Mouse (Mus musculus): ENCODE measurements at regions not wholly inside any gene's neighbourhood (a gene's known extent, or its start where the extent isn't known, plus 50 kb on each side); places are given as distances from the start of the nearest gene placed in this dataset.

DNA sequence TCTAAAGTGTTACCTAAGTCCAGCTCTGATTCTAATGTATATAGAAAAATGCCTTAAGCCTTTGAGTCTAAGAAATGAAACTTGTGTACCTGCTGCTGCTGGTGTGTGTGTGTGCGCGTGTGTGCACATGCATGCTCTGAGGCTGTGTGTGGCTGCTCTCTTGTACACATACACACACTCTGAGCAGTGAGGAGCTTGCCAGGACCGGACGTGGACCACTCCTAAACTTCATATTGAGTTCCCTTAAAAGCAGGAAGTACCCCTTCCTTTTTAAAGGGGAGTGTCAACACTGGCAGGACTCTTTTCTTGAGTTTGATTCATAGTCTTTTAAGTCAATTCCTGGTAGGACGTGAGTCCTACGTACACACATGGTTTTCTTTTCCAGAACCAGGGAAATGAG is 251.4 kb upstream of the Adamts9 start:
- H3K27ac ChIP-seq (ENCODE audit: control insufficient read depth, insufficient read depth, low read depth, low read length) = no peak overlapping the region
- H3K4me1 ChIP-seq (ENCODE audit: control insufficient read depth, insufficient read depth, low read length) = no peaks in the 10 kb centered on the region
- H3K36me3 ChIP-seq (ENCODE audit: control insufficient read depth, insufficient read depth, low read length) = no peaks in the 10 kb centered on the region
- H3K4me3 ChIP-seq (ENCODE audit: control insufficient read depth, low read depth, low read length) = no peak overlapping the region
- TF ChIP-seq POLR2A (IDR thresholded peaks at IDR 0.05; ENCODE audit: control insufficient read depth, low read depth, low read length) = no peak
- no peaks in the 10 kb centered on the region for H3K27me3 ChIP-seq (ENCODE audit: control insufficient read depth, insufficient read depth, low read length)

DNA sequence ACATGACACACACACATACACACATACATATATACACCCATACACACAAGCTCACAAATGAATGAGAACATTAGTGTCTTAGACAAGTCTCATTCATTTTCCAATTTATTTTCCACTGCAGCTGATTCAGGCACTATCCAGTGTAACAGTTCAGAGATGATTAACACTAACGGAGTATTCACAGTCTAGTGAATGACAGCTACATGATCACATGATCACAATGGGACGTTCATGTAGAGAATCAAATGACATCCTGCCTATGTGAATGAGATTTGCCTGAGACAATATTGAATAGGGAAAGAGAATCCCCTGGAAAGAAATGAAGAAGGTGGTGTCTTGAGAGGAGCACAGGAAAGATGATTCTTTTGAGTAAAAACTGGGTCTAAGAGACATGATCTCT is 249.7 kb upstream of the Adamts9 start:
- H3K4me3 ChIP-seq (ENCODE audit: control insufficient read depth, low read depth, low read length) = no peak overlapping the region
- H3K27me3 ChIP-seq (ENCODE audit: control insufficient read depth, insufficient read depth, low read length) = no peaks in the 10 kb centered on the region
- H3K4me1 ChIP-seq (ENCODE audit: control insufficient read depth, insufficient read depth, low read length) = no peaks in the 10 kb centered on the region
- no peak overlapping the region for H3K27ac ChIP-seq (ENCODE audit: control insufficient read depth, insufficient read depth, low read depth, low read length)
- no peaks in the 10 kb centered on the region for H3K36me3 ChIP-seq (ENCODE audit: control insufficient read depth, insufficient read depth, low read length)
- TF ChIP-seq POLR2A (IDR thresholded peaks at IDR 0.05; ENCODE audit: control insufficient read depth, low read depth, low read length) (no peak), CTCF (IDR thresholded peaks at IDR 0.05; ENCODE audit: control insufficient read depth, insufficient read depth, insufficient replicate concordance, low read depth, low read length) (no peak)

DNA sequence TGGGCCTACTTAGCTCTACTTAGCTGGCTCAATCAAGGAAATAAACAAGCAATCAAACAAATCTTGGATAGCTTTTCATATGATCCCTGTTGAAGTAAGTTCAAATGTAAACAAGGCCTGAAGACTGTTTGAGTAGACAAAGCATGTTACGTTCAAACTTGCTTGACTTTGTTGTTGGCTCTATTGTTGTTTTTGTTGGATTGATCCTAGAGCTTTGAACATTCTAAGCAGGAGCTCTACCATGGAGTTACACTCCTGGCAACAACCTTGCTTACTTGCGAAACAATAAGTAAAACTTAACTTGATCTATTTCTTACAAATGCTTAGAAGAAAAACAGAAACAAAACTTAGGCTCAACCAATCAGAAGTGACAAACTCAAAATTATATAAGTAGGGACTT is 247.7 kb upstream of the Adamts9 start:
- Histone ChIP-seq H3K27ac (ENCODE audit: control insufficient read depth, insufficient read depth, low read depth, low read length) (no peak overlapping the region), H3K4me1 (ENCODE audit: control insufficient read depth, insufficient read depth, low read length) (no peaks in the 10 kb centered on the region), H3K27me3 (ENCODE audit: control insufficient read depth, insufficient read depth, low read length) (no peaks in the 10 kb centered on the region), H3K36me3 (ENCODE audit: control insufficient read depth, insufficient read depth, low read length) (no peaks in the 10 kb centered on the region), H3K4me3 (ENCODE audit: control insufficient read depth, low read depth, low read length) (no peak overlapping the region)
- TF ChIP-seq CTCF (IDR thresholded peaks at IDR 0.05; ENCODE audit: control insufficient read depth, insufficient read depth, insufficient replicate concordance, low read depth, low read length) = no peak
- TF ChIP-seq POLR2A (IDR thresholded peaks at IDR 0.05; ENCODE audit: control insufficient read depth, low read depth, low read length) = no peak

DNA sequence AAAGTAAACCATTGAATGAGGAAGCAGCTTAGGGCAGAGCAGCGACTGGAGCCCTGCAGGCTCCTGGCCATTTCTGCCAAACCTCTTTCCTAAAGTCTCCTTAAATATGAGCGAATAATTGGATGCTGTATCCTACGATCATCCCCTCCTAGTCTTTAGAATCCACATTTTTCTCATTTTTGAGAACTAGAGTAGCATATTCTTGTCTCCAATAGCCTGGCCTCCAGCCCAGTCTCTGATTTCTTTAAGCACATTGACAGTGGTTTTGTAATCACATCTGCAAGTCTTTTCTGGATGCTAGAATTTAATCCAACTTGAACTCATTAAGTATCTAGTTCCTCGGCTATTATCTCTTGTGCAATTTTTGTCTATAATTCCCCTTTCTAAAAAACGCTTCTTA is 225.2 kb upstream of the Adamts9 start:
- no peak overlapping the region for H3K27ac ChIP-seq (ENCODE audit: control insufficient read depth, insufficient read depth, low read depth, low read length)
- H3K36me3 ChIP-seq (ENCODE audit: control insufficient read depth, insufficient read depth, low read length) = no peaks in the 10 kb centered on the region
- no peaks in the 10 kb centered on the region for H3K4me1 ChIP-seq (ENCODE audit: control insufficient read depth, insufficient read depth, low read length)
- no peak for TF ChIP-seq POLR2A (IDR thresholded peaks at IDR 0.05; ENCODE audit: control insufficient read depth, low read depth, low read length)
- no peak for TF ChIP-seq CTCF (IDR thresholded peaks at IDR 0.05; ENCODE audit: control insufficient read depth, insufficient read depth, insufficient replicate concordance, low read depth, low read length)
- no peaks in the 10 kb centered on the region for H3K27me3 ChIP-seq (ENCODE audit: control insufficient read depth, insufficient read depth, low read length)
- H3K4me3 ChIP-seq (ENCODE audit: control insufficient read depth, low read depth, low read length) = no peak overlapping the region

DNA sequence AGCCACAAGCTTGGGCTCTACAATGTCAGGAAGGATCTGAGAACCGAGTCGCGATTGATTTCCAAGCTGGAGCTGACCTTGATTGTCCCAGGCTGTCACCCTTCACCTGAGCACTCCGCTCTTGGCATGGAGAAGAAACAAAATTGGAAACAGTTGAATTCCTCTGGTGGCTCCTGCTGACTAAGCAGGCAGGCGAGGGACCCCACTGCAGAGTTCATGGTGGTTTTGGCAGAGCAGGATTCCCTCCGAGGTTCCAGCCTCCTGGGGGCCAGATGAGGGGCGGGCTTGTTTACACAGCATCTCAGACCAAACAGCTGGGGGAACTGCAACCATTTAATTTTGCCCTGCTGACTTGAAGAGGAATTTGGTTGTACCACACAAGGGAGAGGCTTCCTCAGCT is 224.0 kb upstream of the Adamts9 start:
- TF ChIP-seq POLR2A (IDR thresholded peaks at IDR 0.05; ENCODE audit: control insufficient read depth, low read depth, low read length) (no peak), CTCF (IDR thresholded peaks at IDR 0.05; ENCODE audit: control insufficient read depth, insufficient read depth, insufficient replicate concordance, low read depth, low read length) (no peak)
- no peak overlapping the region for H3K27ac ChIP-seq (ENCODE audit: control insufficient read depth, insufficient read depth, low read depth, low read length)
- H3K4me1 ChIP-seq (ENCODE audit: control insufficient read depth, insufficient read depth, low read length) = no peaks in the 10 kb centered on the region
- H3K4me3 ChIP-seq (ENCODE audit: control insufficient read depth, low read depth, low read length) = no peak overlapping the region
- no peaks in the 10 kb centered on the region for H3K36me3 ChIP-seq (ENCODE audit: control insufficient read depth, insufficient read depth, low read length)
- H3K27me3 ChIP-seq (ENCODE audit: control insufficient read depth, insufficient read depth, low read length) = no peaks in the 10 kb centered on the region

DNA sequence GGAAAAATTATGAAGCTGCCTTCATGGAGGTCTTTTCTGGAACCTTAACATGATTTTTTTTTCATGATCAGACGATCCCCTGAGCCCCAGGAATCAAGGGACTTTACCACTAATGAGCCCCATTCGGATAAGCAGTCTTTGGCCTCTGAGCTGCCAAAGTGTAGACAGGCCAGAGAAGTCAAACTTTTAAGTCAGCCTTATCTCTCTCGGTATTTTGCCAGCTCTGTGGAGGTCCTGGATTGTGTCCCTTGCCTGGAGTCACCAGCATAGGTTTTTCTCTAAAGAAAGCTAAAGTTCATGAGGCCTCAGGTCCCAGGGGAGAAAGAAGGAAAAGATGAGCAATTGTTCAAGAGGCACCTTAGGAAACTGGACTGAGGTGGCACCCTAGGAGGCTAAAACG is 222.7 kb upstream of the Adamts9 start:
- H3K4me1 ChIP-seq (ENCODE audit: control insufficient read depth, insufficient read depth, low read length) = no peaks in the 10 kb centered on the region
- H3K36me3 ChIP-seq (ENCODE audit: control insufficient read depth, insufficient read depth, low read length) = no peaks in the 10 kb centered on the region
- TF ChIP-seq POLR2A (IDR thresholded peaks at IDR 0.05; ENCODE audit: control insufficient read depth, low read depth, low read length) = no peak
- no peak for TF ChIP-seq CTCF (IDR thresholded peaks at IDR 0.05; ENCODE audit: control insufficient read depth, insufficient read depth, insufficient replicate concordance, low read depth, low read length)
- H3K27ac ChIP-seq (ENCODE audit: control insufficient read depth, insufficient read depth, low read depth, low read length) = no peak overlapping the region
- H3K4me3 ChIP-seq (ENCODE audit: control insufficient read depth, low read depth, low read length) = no peak overlapping the region
- H3K27me3 ChIP-seq (ENCODE audit: control insufficient read depth, insufficient read depth, low read length) = no peaks in the 10 kb centered on the region

DNA sequence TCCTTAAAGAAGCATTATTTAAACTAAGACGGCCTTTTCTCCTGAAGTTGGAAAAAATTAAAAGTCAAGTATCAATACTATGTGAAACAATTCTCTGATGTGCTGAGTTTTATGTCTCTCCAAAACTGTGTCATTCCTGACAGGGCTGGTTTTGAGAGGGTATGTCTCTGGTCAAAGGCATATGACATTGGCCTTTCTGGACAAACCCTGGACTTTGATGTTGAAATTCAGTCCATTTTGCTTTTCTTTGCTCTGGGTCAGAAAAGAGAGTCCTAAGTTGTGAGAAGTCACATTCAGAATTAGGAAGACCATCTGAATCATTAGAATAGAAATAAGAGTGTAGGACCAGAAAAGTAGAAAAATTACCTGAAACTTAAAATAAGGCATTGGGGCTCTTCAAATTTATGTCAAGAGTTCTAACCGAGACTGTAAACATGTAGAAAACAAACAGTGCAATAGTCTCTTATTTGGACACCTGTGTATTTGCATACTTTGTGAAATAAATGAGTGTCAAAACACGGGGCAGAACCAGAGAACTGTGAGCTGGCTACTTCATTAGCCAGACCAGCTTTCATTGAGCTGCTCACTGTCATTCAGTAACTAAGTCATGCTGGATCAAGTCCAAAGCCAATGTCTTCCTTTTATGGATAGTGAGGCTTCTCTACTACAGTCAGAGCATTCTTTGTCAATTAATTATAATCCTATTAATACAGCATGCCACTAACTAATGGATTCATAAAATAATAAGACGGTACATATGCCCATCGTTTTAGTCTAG is 209.3 kb upstream of the Adamts9 start:
- Histone ChIP-seq H3K4me1 (ENCODE audit: control insufficient read depth, insufficient read depth, low read length) (no peaks in the 10 kb centered on the region), H3K36me3 (ENCODE audit: control insufficient read depth, insufficient read depth, low read length) (no peaks in the 10 kb centered on the region), H3K27ac (ENCODE audit: control insufficient read depth, insufficient read depth, low read depth, low read length) (no peak overlapping the region), H3K27me3 (ENCODE audit: control insufficient read depth, insufficient read depth, low read length) (no peaks in the 10 kb centered on the region), H3K4me3 (ENCODE audit: control insufficient read depth, low read depth, low read length) (no peak overlapping the region)
- TF ChIP-seq CTCF (IDR thresholded peaks at IDR 0.05; ENCODE audit: control insufficient read depth, insufficient read depth, insufficient replicate concordance, low read depth, low read length) = no peak
- no peak for TF ChIP-seq POLR2A (IDR thresholded peaks at IDR 0.05; ENCODE audit: control insufficient read depth, low read depth, low read length)

DNA sequence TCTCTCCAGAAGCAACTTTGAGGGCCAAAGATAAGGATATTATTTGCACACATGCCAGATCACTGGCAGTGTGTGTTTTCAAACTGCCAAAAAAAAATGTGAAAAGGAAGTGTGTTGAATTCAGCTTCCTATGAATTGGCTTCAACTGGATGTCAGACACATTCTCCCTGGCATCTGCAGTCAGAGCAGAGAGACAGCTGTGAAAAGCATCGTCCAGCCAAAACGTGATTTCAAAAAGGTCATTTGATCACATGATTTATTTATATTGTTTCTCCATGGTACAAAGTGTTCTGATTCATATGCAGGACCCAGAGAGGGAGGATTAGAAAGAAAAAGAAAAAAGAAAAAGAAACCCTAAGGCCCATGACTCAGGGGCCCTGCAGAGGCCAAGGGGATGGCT is 207.2 kb upstream of the Adamts9 start:
- H3K4me3 ChIP-seq (ENCODE audit: control insufficient read depth, low read depth, low read length) = no peak overlapping the region
- H3K4me1 ChIP-seq (ENCODE audit: control insufficient read depth, insufficient read depth, low read length) = no peaks in the 10 kb centered on the region
- no peaks in the 10 kb centered on the region for H3K27me3 ChIP-seq (ENCODE audit: control insufficient read depth, insufficient read depth, low read length)
- no peak for TF ChIP-seq CTCF (IDR thresholded peaks at IDR 0.05; ENCODE audit: control insufficient read depth, insufficient read depth, insufficient replicate concordance, low read depth, low read length)
- TF ChIP-seq POLR2A (IDR thresholded peaks at IDR 0.05; ENCODE audit: control insufficient read depth, low read depth, low read length) = no peak
- no peak overlapping the region for H3K27ac ChIP-seq (ENCODE audit: control insufficient read depth, insufficient read depth, low read depth, low read length)
- H3K36me3 ChIP-seq (ENCODE audit: control insufficient read depth, insufficient read depth, low read length) = no peaks in the 10 kb centered on the region

Data from testis, adult 2 months (tissue).